Mouse (Mus musculus) forebrain, embryonic 15.5 days (tissue): ENCODE results near the gene Sgk2. TPM values are rescaled to one million over a fixed set of nuclear protein-coding genes. Genes with fewer than 3 reads are reported as not detected.
A peak's percentile ranks its signal among the peaks of the same experiment; 100 is the strongest.
"Not testable (repeated sequence)": the region's sequence is repeated elsewhere in the genome, so short reads cannot be mapped to it uniquely, and the experiment has no call there.

Experiments used
- ATAC-seq: fragments of 200-750 bp; cut with Nextera tagmentation; replicated peaks from 2 replicates; pipeline ENCODE4 v1.8.0; 2017; ENCODE audit warnings: mild to moderate bottlenecking, moderate TSS enrichment, moderate library complexity
- H3K27ac ChIP-seq: fragments of 300-500 bp; sonication (generic); replicated peaks from 2 replicates; pipeline ENCODE4 v1.5.1; 2015; ENCODE audit warnings: mild to moderate bottlenecking, inconsistent platforms
- H3K27me3 ChIP-seq: fragments of 300-500 bp; sonication (generic); 2 replicates; pipeline ENCODE4 v1.6.1; 2015; ENCODE audit warnings: inconsistent platforms
- H3K36me3 ChIP-seq: fragments of 300-500 bp; sonication (generic); 2 replicates; pipeline ENCODE4 v1.6.1; 2015; ENCODE audit warnings: mild to moderate bottlenecking, inconsistent platforms
- H3K4me1 ChIP-seq: fragments of 300-500 bp; sonication (generic); 2 replicates; pipeline ENCODE4 v1.6.1; 2015; ENCODE audit warnings: inconsistent platforms
- H3K4me2 ChIP-seq: fragments of 300-500 bp; sonication (generic); replicated peaks from 2 replicates; pipeline ENCODE4 v1.6.1; 2015; ENCODE audit warnings: mild to moderate bottlenecking, inconsistent platforms
- H3K4me3 ChIP-seq: fragments of 300-500 bp; sonication (generic); 2 replicates; pipeline ENCODE4 v1.5.1; 2015; ENCODE audit warnings: mild to moderate bottlenecking, inconsistent platforms
- H3K9ac ChIP-seq: fragments of 300-500 bp; sonication (generic); replicated peaks from 2 replicates; pipeline ENCODE4 v1.6.1; 2015; ENCODE audit warnings: mild to moderate bottlenecking, inconsistent platforms
- H3K9me3 ChIP-seq: fragments of 300-500 bp; sonication (generic); 2 replicates; pipeline ENCODE4 v1.6.1; 2016; ENCODE audit warnings: inconsistent platforms
- WGBS: fragments of 180-500 bp; shearing (Covaris S2); methylation state at CpG from one replicate; pipeline ENCODE4 v1.1.7; 2015; ENCODE audit warnings: mixed read lengths; 5-methylcytosine and 5-hydroxymethylcytosine counted together
- polyA plus RNA-seq: library from polyadenylated mRNA; unstranded; fragments of >200 nt; fragmentation: Nextera tagmentation; extraction: Ambion mirVana; gene quantifications from 2 replicates; pipeline ENCODE4 v1.2.1, GENCODE M21; 2015

The Sgk2 gene
- polyA plus RNA-seq, 1 experiment from 2014 or later = not detected

DNA sequence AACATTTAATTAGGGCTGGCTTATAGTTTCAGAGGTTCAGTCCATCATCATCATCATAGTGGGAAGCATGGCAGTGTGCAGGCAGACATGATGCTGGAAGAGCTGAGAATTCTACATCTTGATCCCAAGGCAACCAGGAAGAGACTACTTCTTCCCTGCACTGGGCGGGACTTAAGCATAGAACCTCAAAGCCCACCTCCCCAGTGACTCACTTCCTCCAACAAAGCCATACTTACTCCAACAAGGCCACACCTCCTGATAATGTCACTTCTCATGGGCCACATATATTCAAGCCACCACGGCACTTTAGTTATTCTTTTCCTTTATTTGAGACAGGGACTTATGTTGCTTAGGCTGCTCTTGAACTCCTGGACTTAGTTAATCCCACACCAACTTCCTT is 62.0 kb downstream of the Sgk2 start:
- peaks cover 23% of the 10 kb centered on the region; the same call in 1 of the 2 replicates for H3K36me3 ChIP-seq
- no peak overlapping the region for H3K9ac ChIP-seq
- no peaks in the 10 kb centered on the region for H3K9me3 ChIP-seq
- ATAC-seq = no peak
- H3K27ac ChIP-seq = no peak overlapping the region
- no peak overlapping the region for H3K4me3 ChIP-seq
- 93% methylated on average over 2 of the region's 2 CpGs for WGBS
- no peak overlapping the region for H3K4me2 ChIP-seq
- H3K4me1 ChIP-seq = peaks cover 9% of the 10 kb centered on the region; the same call in 1 of the 2 replicates
- no peaks in the 10 kb centered on the region for H3K27me3 ChIP-seq

DNA sequence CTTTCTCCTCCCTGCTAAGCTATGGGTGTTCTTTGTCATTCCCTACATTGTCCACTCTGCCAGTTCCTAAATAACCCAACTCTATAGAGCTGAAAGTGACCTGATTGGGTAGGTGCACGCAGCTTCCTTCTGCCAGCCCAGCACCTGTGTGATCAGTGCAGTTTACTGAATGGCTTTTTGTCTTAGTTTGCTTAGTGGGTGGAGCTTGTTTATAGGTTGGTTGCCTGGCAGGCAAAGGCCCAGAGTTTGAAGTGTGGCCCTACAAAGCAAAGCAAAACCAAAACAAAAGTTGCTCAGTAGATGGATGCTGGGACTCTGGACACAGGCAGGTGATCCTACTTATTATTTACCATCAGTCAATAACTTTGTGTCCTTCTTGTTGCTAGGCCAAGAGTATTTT is 64.6 kb downstream of the Sgk2 start:
- Histone ChIP-seq H3K4me2 (no peak overlapping the region), H3K27ac (no peak overlapping the region), H3K9me3 (no peaks in the 10 kb centered on the region), H3K9ac (no peak overlapping the region), H3K4me1 (peaks cover 27% of the 10 kb centered on the region), H3K4me3 (no peak overlapping the region), H3K27me3 (no peaks in the 10 kb centered on the region), H3K36me3 (peaks cover 8% of the 10 kb centered on the region; the same call in 1 of the 2 replicates)
- no peak for ATAC-seq
- 47% methylated on average over 1 of the region's 1 CpGs for whole genome bisulfite sequencing

DNA sequence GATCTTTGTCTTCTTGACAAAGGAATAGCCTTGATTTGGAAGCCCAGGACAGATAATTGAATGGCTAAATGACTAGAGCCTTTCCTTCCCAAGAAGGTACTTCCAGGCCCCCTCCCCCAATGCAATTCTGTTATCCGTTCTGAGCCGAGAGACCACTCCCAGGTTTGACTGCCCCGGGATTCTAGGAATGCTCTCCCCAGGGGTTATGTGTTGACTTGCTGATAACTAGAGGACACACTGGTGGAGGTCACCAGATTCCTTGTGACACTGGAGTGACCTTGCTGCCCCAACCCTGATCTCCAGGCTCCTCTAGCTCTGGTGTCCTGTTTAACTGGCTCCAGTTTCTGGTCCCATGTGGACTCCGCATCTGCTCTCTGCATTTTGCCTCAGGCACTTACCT is 65.0 kb downstream of the Sgk2 start:
- Histone ChIP-seq H3K4me2 (no peak overlapping the region), H3K27ac (no peak overlapping the region), H3K9me3 (no peaks in the 10 kb centered on the region), H3K4me3 (no peak overlapping the region), H3K36me3 (peaks cover 4% of the 10 kb centered on the region; the same call in 1 of the 2 replicates), H3K27me3 (no peaks in the 10 kb centered on the region), H3K4me1 (peaks cover 27% of the 10 kb centered on the region), H3K9ac (no peak overlapping the region)
- WGBS = 42% methylated on average over 4 of the region's 4 CpGs
- no peak for ATAC-seq

DNA sequence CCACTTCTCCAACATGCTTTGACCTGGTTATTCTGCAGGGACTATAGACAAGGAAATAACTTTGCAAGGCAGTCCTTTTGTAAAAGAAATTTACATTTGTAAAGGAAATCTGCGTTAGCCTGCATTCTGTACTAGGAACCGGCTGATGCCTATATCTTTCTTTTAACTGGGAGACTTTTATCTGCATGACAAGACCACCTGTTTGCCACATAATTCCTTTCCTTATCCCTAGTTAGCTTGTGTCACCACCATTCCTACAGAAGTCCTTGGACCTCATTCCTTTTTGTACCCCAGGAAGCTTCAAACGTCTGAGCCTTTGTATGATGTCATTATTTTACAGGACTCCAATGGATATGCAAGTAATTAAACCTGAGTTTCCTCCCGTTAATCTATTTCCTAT is 65.7 kb downstream of the Sgk2 start:
- peaks cover 27% of the 10 kb centered on the region for H3K4me1 ChIP-seq
- no peaks in the 10 kb centered on the region for H3K36me3 ChIP-seq
- no peaks in the 10 kb centered on the region for H3K27me3 ChIP-seq
- no peak overlapping the region for H3K9ac ChIP-seq
- H3K4me2 ChIP-seq = no peak overlapping the region
- H3K27ac ChIP-seq = no peak overlapping the region
- 37% methylated on average over 4 of the region's 4 CpGs for WGBS
- no peak overlapping the region for H3K4me3 ChIP-seq
- no peaks in the 10 kb centered on the region for H3K9me3 ChIP-seq
- ATAC-seq = no peak

DNA sequence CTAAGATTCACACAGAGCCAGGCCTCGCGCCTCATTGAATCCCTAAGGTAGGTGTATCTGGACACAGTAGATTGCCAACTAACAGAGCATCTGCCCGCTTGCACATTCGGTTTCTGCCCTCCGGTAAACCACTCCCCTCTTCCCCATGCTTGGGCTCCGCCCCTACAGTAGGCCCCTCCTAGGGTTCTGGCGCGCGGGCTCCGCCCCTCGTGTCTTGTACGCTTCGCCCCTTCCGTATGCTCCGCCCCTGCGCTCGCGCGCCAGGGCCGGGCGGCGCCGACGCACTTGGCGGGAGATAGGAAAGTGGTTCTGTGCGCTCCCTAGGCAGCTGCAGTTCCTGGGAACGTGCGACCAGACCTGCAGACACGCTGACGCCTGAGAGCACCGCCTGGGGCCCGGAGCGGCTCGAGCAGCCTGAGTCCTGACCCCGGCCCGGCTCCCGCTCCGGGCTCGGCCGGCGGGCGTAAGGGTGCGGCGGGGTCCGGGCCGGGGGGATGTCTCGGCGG is 67.3 kb downstream of the Sgk2 start, which contains the start of gene Mybl2:
Gene Mybl2 (plus strand): TSS at position 353 of the 506 bp plus-strand sequence.
- no peak within 1 kb of the TSS for H3K27ac ChIP-seq
- peak within 1 kb of the TSS; percentile 83 for H3K4me2 ChIP-seq

DNA sequence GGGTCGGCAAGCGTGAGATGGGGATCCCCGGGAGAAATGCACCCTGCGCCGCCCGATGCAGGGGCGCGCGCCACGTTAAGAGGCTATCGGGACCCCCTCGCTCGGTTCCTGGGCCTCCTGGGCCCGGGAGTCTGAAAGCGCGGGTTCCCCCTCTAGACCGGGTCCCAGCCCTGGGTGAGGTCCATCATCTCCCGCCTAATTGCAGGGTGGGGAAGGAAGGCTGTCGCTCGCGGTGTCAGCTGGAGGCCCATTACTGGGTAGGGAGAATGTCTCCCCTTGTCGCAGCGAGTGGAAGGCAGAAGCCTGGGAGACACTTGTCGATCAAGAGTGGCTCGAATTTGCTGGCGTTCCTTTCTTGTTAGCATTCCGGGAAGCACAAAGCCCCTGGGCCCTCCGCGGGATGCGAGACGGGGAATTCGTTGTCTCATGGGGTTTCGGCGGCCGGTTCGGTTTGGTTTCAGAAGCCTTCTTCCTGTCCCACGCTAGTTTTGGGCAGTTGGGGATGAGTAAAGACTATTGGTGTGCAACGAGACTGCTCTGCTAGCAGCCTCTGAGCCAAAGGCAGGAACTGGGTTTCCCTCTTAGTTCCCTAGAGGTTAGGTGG is 67.9 kb downstream of the Sgk2 start:
- Histone ChIP-seq H3K4me3 (peak overlapping the region; percentile 46), H3K9me3 (no peaks in the 10 kb centered on the region), H3K4me1 (peaks cover 24% of the 10 kb centered on the region), H3K36me3 (no peaks in the 10 kb centered on the region), H3K4me2 (peak overlapping the region; percentile 83), H3K27ac (no peak overlapping the region), H3K9ac (peak overlapping the region; percentile 13), H3K27me3 (no peaks in the 10 kb centered on the region)
- under 1% methylated on average over 38 of the region's 38 CpGs for WGBS
- ATAC-seq = peak; percentile 28

More for the DNA sequence above, 67.3 kb downstream of the Sgk2 start, which contains the start of gene Mybl2:
- Histone ChIP-seq H3K27me3 (no peaks in the 10 kb centered on the region), H3K4me1 (peaks cover 24% of the 10 kb centered on the region), H3K9ac (peak within 1 kb of the TSS; percentile 13), H3K36me3 (no peaks in the 10 kb centered on the region), H3K4me3 (peak within 1 kb of the TSS; percentile 46), H3K9me3 (no peaks in the 10 kb centered on the region)
- WGBS = under 1% methylated on average over 48 of the region's 48 CpGs
- ATAC-seq = peak; percentile 99

DNA sequence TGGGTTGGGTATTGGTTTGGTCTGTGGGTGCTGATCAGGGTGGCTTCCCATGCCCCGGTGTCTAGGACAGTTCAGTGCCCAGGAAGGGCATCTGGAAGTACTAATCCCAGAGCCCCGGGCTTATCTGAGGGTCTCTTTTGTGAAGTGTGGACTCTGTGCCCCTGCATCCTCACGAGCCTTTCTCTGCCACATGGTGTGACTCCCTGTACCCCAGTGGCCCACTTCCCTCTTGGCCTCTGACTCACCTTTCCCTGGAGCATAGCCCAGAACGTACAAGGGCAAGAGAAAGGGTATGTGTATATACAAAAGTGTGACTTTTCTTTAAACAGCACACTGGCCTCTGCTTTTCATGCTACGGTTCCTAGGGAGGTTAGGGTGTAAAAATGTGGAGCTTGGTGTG is 68.6 kb downstream of the Sgk2 start:
- peak overlapping the region; percentile 46 for H3K4me3 ChIP-seq
- ATAC-seq = no peak
- H3K4me1 ChIP-seq = peaks cover 24% of the 10 kb centered on the region
- H3K4me2 ChIP-seq = peak overlapping the region; percentile 83
- H3K27me3 ChIP-seq = no peaks in the 10 kb centered on the region
- 27% methylated on average over 5 of the region's 5 CpGs for WGBS
- H3K27ac ChIP-seq = no peak overlapping the region
- no peaks in the 10 kb centered on the region for H3K9me3 ChIP-seq
- peak overlapping the region; percentile 13; the same call in 1 of the 2 replicates for H3K9ac ChIP-seq
- H3K36me3 ChIP-seq = no peaks in the 10 kb centered on the region

DNA sequence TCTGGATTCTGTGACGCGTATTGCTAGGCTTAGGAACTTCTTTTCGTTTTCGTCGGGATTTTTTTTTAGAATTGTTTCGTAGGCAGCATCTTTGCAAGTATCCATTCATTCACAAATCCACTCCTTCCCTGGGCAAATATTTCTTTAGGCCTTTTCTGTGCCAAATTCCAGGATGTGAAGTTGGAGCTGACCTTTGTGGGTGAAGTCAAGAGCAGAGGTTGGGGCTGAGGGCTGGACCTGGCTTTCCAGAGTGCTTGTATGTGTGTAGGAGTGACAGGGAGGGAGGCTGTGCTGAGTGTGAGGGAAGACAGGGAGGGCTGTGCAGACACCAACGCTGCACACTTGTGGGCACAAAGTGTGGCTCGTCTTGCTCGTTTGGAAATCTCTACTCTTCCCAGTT is 69.5 kb downstream of the Sgk2 start:
- ATAC-seq = no peak
- no peak overlapping the region; the same call in 1 of the 2 replicates for H3K4me2 ChIP-seq
- H3K27me3 ChIP-seq = no peaks in the 10 kb centered on the region

DNA sequence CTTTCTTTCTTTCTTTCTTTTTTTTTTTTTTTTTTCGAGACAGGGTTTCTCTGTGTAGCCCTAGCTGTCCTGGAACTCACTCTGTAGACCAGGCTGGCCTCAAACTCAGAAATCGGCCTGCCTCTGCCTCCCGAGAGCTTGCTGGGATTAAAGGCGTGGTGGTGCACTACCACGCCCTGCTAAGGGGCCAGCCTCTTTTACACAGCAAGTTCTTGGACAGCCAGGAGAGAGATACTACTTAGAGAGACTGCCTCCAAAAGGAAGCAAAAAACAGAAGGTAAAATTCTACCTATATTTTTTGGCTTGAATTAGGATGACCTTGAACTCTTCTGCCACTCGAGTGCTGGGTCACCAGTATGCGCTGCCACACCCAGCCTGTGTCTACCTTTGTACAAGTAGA is 71.9 kb downstream of the Sgk2 start:
- not testable (repeated sequence) for H3K27ac ChIP-seq, H3K27me3 ChIP-seq, H3K4me3 ChIP-seq, H3K9ac ChIP-seq, H3K9me3 ChIP-seq, H3K36me3 ChIP-seq, ATAC-seq, H3K4me2 ChIP-seq
- 96% methylated on average over 6 of the region's 7 CpGs for WGBS
- H3K4me1 ChIP-seq = peaks cover 19% of the 10 kb centered on the region

More for the DNA sequence above, 69.5 kb downstream of the Sgk2 start:
- Histone ChIP-seq H3K4me3 (no peak overlapping the region), H3K4me1 (peaks cover 24% of the 10 kb centered on the region), H3K27ac (no peak overlapping the region), H3K9ac (no peak overlapping the region), H3K36me3 (no peaks in the 10 kb centered on the region), H3K9me3 (no peaks in the 10 kb centered on the region)
- WGBS = 82% methylated on average over 9 of the region's 9 CpGs

DNA sequence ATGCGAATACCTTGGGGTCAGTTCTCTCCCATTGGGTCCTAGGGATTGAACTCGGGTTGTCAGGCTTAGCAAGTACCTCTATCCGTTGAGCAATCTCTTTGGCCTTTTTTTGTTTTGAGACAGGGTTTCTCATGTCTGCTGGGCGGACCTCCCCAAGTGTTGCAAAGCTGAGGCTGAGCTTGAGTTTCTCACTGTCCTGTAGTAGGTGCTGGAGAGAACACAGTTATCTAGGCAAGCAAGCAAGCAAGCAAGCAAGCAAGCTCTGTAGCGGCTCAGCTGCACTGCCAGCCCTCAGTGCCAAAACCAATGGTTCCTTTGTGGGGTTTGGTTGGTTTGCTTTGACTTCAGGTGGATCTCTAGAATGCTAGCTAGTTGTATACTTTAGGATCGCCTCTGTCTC is 73.5 kb downstream of the Sgk2 start:
- H3K27me3 ChIP-seq = no peaks in the 10 kb centered on the region
- no peak overlapping the region for H3K4me2 ChIP-seq
- H3K36me3 ChIP-seq = no peaks in the 10 kb centered on the region
- no peaks in the 10 kb centered on the region for H3K9me3 ChIP-seq
- 79% methylated on average over 6 of the region's 6 CpGs for WGBS
- H3K4me3 ChIP-seq = no peak overlapping the region
- H3K4me1 ChIP-seq = peaks cover 7% of the 10 kb centered on the region
- no peak overlapping the region for H3K27ac ChIP-seq
- no peak for ATAC-seq
- H3K9ac ChIP-seq = no peak overlapping the region

DNA sequence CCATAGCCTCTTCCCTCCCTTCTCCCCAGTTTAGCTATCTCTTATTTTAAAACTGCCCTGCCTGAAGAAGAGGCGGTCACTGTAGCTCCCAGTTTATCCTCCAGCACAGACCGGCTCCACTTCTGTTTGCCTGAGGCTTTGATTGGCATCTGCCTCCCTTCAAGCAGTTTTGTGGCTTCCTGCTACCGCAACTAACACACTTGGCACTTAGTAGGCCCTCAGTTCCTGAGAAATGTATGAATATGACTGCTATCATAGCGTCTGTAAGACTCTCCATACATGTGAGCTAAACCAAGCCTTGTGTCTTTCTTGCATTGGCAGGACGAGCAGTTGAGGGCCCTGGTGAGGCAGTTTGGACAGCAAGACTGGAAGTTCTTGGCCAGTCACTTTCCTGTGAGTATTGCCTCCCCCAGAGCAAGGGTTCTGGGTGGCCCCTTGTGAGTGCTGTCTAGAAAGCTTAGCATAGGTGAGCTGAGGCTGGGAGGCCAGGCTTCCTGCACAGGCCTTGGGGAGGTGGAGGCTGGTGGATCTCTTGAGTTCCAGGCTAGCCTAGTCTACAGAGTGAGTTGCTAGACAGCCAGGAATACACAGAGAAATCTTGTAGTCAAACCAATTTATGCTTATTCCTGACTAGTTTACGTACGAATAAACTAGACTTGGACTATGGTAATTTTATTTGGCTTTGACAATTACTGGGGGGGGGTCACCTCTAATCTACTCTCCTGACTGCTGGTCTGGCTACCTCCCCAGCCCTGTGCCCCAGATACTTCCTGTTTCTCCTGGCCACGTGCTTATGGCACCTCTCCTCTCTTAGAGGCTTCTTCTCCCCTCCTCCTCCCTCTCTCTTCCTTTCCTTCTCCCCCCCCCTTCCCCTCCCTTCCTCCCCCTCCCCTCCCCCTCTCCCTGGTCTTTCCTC is 74.3 kb downstream of the Sgk2 start:
- no peak overlapping the region for H3K4me2 ChIP-seq
- H3K9ac ChIP-seq = no peak overlapping the region
- no peaks in the 10 kb centered on the region for H3K27me3 ChIP-seq
- H3K9me3 ChIP-seq = no peaks in the 10 kb centered on the region
- no peak for ATAC-seq
- WGBS = 88% methylated on average over 8 of the region's 8 CpGs
- H3K36me3 ChIP-seq = no peaks in the 10 kb centered on the region
- H3K4me1 ChIP-seq = no peaks in the 10 kb centered on the region
- no peak overlapping the region for H3K27ac ChIP-seq
- H3K4me3 ChIP-seq = no peak overlapping the region

DNA sequence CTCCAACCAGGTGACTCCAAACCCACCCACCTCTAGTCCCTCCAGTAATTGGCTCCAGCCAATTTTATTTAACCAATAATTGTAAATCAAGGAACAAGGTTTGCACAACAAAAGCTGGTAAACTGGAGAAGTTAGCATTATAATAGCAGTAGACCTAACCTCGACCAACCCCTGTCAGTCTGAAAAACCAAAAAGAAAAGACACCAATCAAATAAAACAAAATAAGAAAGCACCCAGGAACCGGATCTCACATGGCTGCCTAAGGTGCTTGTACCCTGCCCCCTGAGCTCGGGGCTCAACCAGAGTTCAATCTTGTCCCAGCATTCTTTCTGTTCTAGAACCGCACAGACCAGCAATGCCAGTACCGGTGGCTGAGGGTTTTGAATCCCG is 75.0 kb downstream of the Sgk2 start:
- Histone ChIP-seq H3K4me1 (no peaks in the 10 kb centered on the region), H3K4me2 (no peak overlapping the region), H3K4me3 (no peak overlapping the region), H3K36me3 (no peaks in the 10 kb centered on the region), H3K9ac (no peak overlapping the region), H3K9me3 (no peaks in the 10 kb centered on the region), H3K27ac (no peak overlapping the region), H3K27me3 (no peaks in the 10 kb centered on the region)
- ATAC-seq = no peak
- WGBS = 62% methylated on average over 6 of the region's 6 CpGs
